Mouse (Mus musculus): ENCODE data around the gene Slc17a5. TPM values are rescaled to one million over a fixed set of nuclear protein-coding genes. Genes with fewer than 3 reads are reported as not detected.
"Not testable (repeated sequence)": the region's sequence is repeated elsewhere in the genome, so short reads cannot be mapped to it uniquely, and the experiment has no call there.

The Slc17a5 gene
- total and polyA plus RNA-seq, 2 experiments: 10.9 to 16.4 TPM

DNA sequence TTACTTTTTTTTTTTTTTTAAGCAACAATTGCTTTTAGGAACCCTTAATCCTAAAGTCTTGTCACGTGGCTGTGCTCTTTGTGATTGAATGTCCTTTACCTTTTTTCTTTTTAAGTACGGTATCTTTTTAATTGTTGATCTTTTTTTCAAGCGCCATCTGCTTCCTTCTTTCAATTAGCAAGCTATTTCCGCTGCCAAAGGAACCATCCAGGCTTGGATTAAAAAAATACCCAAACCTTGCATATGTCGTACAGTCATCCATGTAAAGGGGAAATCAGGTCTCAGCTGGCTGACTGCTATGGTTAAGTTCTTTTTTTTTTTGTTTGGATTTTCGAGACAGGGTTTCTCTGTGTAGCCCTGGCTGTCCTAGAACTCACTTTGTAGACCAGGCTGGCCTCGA is 94.7 kb downstream of the Slc17a5 start:
- WGBS: 88% methylated on average over 7 of the region's 7 CpGs
- DNase-seq (ENCODE audit: extremely low read depth, low read depth, low spot score): no peak
- Histone ChIP-seq H3K9ac (ENCODE audit: low read depth, low read length) (no peak overlapping the region), H3K36me3 (ENCODE audit: control insufficient read depth, insufficient read depth, low read length) (no peaks in the 10 kb centered on the region), H3K4me3 (ENCODE audit: insufficient read depth, low read depth, low read length) (no peak overlapping the region), H3K79me2 (ENCODE audit: control insufficient read depth, insufficient read depth, low read length) (no peaks in the 10 kb centered on the region), H3K27me3 (ENCODE audit: control insufficient read depth, insufficient read depth, low read length) (no peaks in the 10 kb centered on the region), H3K27ac (replicated peaks; ENCODE audit: insufficient read depth, low read depth, low read length) (no peak overlapping the region), H3K4me1 (ENCODE audit: control insufficient read depth, insufficient read depth, low read length) (peaks cover 2% of the 10 kb centered on the region; the same call in 1 of the 2 replicates)
- TF ChIP-seq CTCF (IDR thresholded peaks at IDR 0.05; ENCODE audit: low read depth, low read length) (no peak), POLR2A (IDR thresholded peaks at IDR 0.05; ENCODE audit: extremely low read depth, insufficient read depth, low read length) (no peak)

DNA sequence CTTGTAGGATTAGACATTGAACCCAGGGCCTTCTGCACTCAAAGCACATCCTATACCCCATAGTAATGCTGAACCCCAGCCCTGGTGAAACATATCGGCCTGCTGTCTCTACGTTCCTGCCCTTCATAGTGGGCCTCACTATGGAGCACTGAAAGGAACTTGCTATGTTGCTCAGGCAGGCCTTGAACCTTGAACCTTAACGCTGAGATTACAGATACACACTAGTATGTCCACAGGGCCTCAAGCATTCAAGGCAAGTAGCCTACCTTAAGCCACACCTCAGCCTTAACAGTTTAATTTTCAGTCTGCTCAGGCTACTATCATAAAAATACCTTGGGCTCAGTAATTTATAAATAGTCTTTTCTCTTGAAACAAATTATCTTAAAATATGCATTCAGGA is 95.6 kb downstream of the Slc17a5 start:
- 73% methylated on average over 3 of the region's 3 CpGs for WGBS
- H3K79me2 ChIP-seq (ENCODE audit: control insufficient read depth, insufficient read depth, low read length): no peaks in the 10 kb centered on the region
- H3K4me3 ChIP-seq (ENCODE audit: insufficient read depth, low read depth, low read length): no peak overlapping the region
- no peak overlapping the region for H3K9ac ChIP-seq (ENCODE audit: low read depth, low read length)
- no peak overlapping the region for H3K27ac ChIP-seq (replicated peaks; ENCODE audit: insufficient read depth, low read depth, low read length)
- H3K4me1 ChIP-seq (ENCODE audit: control insufficient read depth, insufficient read depth, low read length): peaks cover 2% of the 10 kb centered on the region; the same call in 1 of the 2 replicates
- TF ChIP-seq POLR2A (IDR thresholded peaks at IDR 0.05; ENCODE audit: extremely low read depth, insufficient read depth, low read length): no peak
- no peak for TF ChIP-seq CTCF (IDR thresholded peaks at IDR 0.05; ENCODE audit: low read depth, low read length)
- DNase-seq (ENCODE audit: extremely low read depth, low read depth, low spot score): no peak
- H3K36me3 ChIP-seq (ENCODE audit: control insufficient read depth, insufficient read depth, low read length): no peaks in the 10 kb centered on the region
- no peaks in the 10 kb centered on the region for H3K27me3 ChIP-seq (ENCODE audit: control insufficient read depth, insufficient read depth, low read length)

DNA sequence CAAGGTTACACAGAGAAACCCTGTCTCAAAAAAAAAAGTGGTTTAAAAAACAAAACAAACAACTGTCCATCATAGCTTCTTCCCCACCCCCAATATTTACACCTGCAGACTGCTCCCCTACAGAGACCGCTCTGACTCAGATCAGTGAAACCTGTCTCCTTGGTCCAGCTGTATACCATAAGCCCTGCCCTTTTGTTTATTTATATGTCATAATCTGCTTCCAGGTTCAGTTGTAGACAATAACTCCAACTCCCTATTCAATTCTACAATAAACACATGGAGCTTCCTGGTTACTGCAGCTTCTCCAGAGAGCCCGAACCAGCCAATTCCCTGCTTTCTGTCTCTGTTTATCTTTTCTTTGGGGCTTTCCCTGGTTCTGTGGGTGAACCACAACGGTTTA is 96.7 kb downstream of the Slc17a5 start:
- no peak overlapping the region for H3K27ac ChIP-seq (replicated peaks; ENCODE audit: insufficient read depth, low read depth, low read length)
- H3K79me2 ChIP-seq (ENCODE audit: control insufficient read depth, insufficient read depth, low read length): no peaks in the 10 kb centered on the region
- no peaks in the 10 kb centered on the region for H3K36me3 ChIP-seq (ENCODE audit: control insufficient read depth, insufficient read depth, low read length)
- no peak overlapping the region for H3K4me3 ChIP-seq (ENCODE audit: insufficient read depth, low read depth, low read length)
- H3K4me1 ChIP-seq (ENCODE audit: control insufficient read depth, insufficient read depth, low read length): peaks cover 2% of the 10 kb centered on the region; the same call in 1 of the 2 replicates
- TF ChIP-seq CTCF (IDR thresholded peaks at IDR 0.05; ENCODE audit: low read depth, low read length): no peak
- TF ChIP-seq POLR2A (IDR thresholded peaks at IDR 0.05; ENCODE audit: extremely low read depth, insufficient read depth, low read length): no peak
- no peaks in the 10 kb centered on the region for H3K27me3 ChIP-seq (ENCODE audit: control insufficient read depth, insufficient read depth, low read length)
- DNase-seq (ENCODE audit: extremely low read depth, low read depth, low spot score): no peak
- 77% methylated on average over 3 of the region's 3 CpGs for WGBS
- no peak overlapping the region for H3K9ac ChIP-seq (ENCODE audit: low read depth, low read length)

DNA sequence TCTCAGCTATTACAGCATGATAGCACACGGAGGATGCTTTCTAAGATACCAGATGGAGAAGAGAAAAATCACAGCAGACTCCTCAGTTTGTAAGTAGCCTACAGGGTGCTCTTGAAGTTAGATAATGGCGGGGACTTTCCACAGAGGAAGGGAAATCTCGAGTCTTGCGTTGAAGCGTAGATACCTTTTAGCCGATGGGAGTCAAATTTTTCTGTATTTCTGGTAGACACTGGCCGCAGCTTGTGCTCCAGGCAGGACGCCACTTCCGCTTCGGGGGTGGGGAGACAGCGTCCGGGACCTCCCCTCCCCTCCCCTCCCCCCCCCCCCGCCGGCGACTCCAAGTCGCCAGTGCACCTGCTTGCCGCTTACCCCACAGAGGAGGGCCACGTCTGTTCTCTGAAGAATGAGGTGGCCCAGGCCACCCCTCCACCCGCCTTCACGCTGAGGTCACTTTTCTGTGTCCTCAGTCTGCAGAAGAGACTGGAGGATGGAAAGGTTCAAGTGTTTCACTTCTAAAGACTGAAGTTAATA is 98.9 kb downstream of the Slc17a5 start, which contains the start of gene Eef1a1:
TSS of gene Eef1a1 (minus strand) at position 262 of the 531 bp plus-strand sequence.
- peak; percentile 63 for DNase-seq (ENCODE audit: extremely low read depth, low read depth, low spot score)
- H3K79me2 ChIP-seq (ENCODE audit: control insufficient read depth, insufficient read depth, low read length): no peaks in the 10 kb centered on the region
- no peaks in the 10 kb centered on the region for H3K27me3 ChIP-seq (ENCODE audit: control insufficient read depth, insufficient read depth, low read length)
- peak within 1 kb of the TSS; percentile 68 for H3K27ac ChIP-seq (replicated peaks; ENCODE audit: insufficient read depth, low read depth, low read length)
- 0 out of 2 replicates have a peak, but pooled peaks have one; percentile 32 for TF ChIP-seq POLR2A (IDR thresholded peaks at IDR 0.05; ENCODE audit: extremely low read depth, insufficient read depth, low read length)
- no peak for TF ChIP-seq CTCF (IDR thresholded peaks at IDR 0.05; ENCODE audit: low read depth, low read length)
- H3K4me1 ChIP-seq (ENCODE audit: control insufficient read depth, insufficient read depth, low read length): peaks cover 2% of the 10 kb centered on the region; the same call in 1 of the 2 replicates
- 3% methylated on average over 19 of the region's 20 CpGs for WGBS
- H3K4me3 ChIP-seq (ENCODE audit: insufficient read depth, low read depth, low read length): peak within 1 kb of the TSS; percentile 55
- peak within 1 kb of the TSS; percentile 82 for H3K9ac ChIP-seq (ENCODE audit: low read depth, low read length)
- H3K36me3 ChIP-seq (ENCODE audit: control insufficient read depth, insufficient read depth, low read length): no peaks in the 10 kb centered on the region

DNA sequence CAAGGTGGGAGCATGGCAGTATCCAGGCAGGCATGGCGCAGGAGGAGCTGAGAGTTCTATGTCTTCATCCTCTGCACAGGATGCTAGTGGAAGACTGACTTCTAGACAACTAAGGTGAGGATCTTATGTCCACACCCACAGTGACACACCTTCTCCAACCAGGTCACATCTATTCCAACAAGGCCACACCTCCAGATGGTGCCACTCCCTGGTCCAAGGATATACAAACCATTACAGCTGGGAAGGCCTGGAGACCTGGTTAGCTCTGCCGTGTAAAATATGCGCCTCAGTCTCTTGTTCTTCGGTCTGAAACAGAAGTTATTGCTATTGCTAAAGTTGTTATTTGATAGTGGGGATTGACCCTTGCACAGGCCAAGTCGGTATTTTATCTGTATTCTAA is 99.8 kb downstream of the Slc17a5 start:
- 92% methylated on average over 5 of the region's 5 CpGs for WGBS
- H3K4me3 ChIP-seq (ENCODE audit: insufficient read depth, low read depth, low read length); H3K36me3 ChIP-seq (ENCODE audit: control insufficient read depth, insufficient read depth, low read length); H3K4me1 ChIP-seq (ENCODE audit: control insufficient read depth, insufficient read depth, low read length); H3K27me3 ChIP-seq (ENCODE audit: control insufficient read depth, insufficient read depth, low read length); H3K79me2 ChIP-seq (ENCODE audit: control insufficient read depth, insufficient read depth, low read length); H3K9ac ChIP-seq (ENCODE audit: low read depth, low read length); H3K27ac ChIP-seq (replicated peaks; ENCODE audit: insufficient read depth, low read depth, low read length); DNase-seq (ENCODE audit: extremely low read depth, low read depth, low spot score): not testable (repeated sequence)

Other genes with a start within 250 kb of the Slc17a5 start
- gene Gsta2, start 232.3 kb downstream of the Slc17a5 start, total RNA-seq (2014; rRNA removed): 106 and 182 TPM in 2 replicates
- 22.4 and 26.3 TPM in 2 replicates for gene Gsta2, start 232.3 kb downstream of the Slc17a5 start, polyA plus RNA-seq (2012; rRNA removed)
- not detected in 2 replicates for gene Dppa5a, start 219.9 kb downstream of the Slc17a5 start, total RNA-seq (2014; rRNA removed)
- not detected in 2 replicates for gene Dppa5a, start 219.9 kb downstream of the Slc17a5 start, polyA plus RNA-seq (2012; rRNA removed)
- gene Ooep, start 209.3 kb downstream of the Slc17a5 start, total RNA-seq (2014; rRNA removed): not detected in 2 replicates
- gene Ooep, start 209.3 kb downstream of the Slc17a5 start, polyA plus RNA-seq (2012; rRNA removed): not detected in 2 replicates
- 0.09 TPM in 1 of 2 replicates, not detected in the other for gene Ddx43, start 192.3 kb downstream of the Slc17a5 start, total RNA-seq (2014; rRNA removed)
- not detected in 2 replicates for gene Ddx43, start 192.3 kb downstream of the Slc17a5 start, polyA plus RNA-seq (2012; rRNA removed)
- gene Cgas, start 144.8 kb downstream of the Slc17a5 start, total RNA-seq (2014; rRNA removed): 0.18 and 0.34 TPM in 2 replicates
- 0.07 and 0.12 TPM in 2 replicates for gene Cgas, start 144.8 kb downstream of the Slc17a5 start, polyA plus RNA-seq (2012; rRNA removed)
- 18.7 and 18.9 TPM in 2 replicates for gene Mto1, start 139.8 kb downstream of the Slc17a5 start, total RNA-seq (2014; rRNA removed)
- 16.9 and 17.3 TPM in 2 replicates for gene Mto1, start 139.8 kb downstream of the Slc17a5 start, polyA plus RNA-seq (2012; rRNA removed)
- gene Gm17324, start 139.3 kb downstream of the Slc17a5 start, total RNA-seq (2014; rRNA removed): 0.18 and 0.20 TPM in 2 replicates
- 0.20 and 0.60 TPM in 2 replicates for gene Gm17324, start 139.3 kb downstream of the Slc17a5 start, polyA plus RNA-seq (2012; rRNA removed)
- gene Eef1a1, start 98.9 kb downstream of the Slc17a5 start, total RNA-seq (2014; rRNA removed): 7,986 and 8,406 TPM in 2 replicates
- gene Eef1a1, start 98.9 kb downstream of the Slc17a5 start, polyA plus RNA-seq (2012; rRNA removed): 2,468 and 2,707 TPM in 2 replicates
- gene Cd109, start 27.5 kb upstream of the Slc17a5 start, total RNA-seq (2014; rRNA removed): not detected in 2 replicates
- gene Cd109, start 27.5 kb upstream of the Slc17a5 start, polyA plus RNA-seq (2012; rRNA removed): not detected in 2 replicates